Mouse (Mus musculus): ENCODE results near the gene Dctn2.
"Not testable (repeated sequence)": the region's sequence is repeated elsewhere in the genome, so short reads cannot be mapped to it uniquely, and the experiment has no call there.

Gene Dctn2

GRCm38 (mm10) chr10:127288800-127289572, 22.8 kb downstream of the Dctn2 start, which contains the start of gene Mbd6:
Gene Mbd6 (minus strand): TSS chr10:127289018.
- peak; percentile 89 for DNase-seq (ENCODE audit: low read depth, low spot score)

GRCm38 (mm10) chr10:127289573-127290191, 23.5 kb downstream of the Dctn2 start:
- DNase-seq (ENCODE audit: low read depth, low spot score), result peak; percentile 65

GRCm38 (mm10) chr10:127290307-127290929, 24.2 kb downstream of the Dctn2 start:
- DNase-seq (ENCODE audit: low read depth, low spot score), result peak; percentile 100

GRCm38 (mm10) chr10:127290930-127291880, 25.0 kb downstream of the Dctn2 start:
- DNase-seq (ENCODE audit: low read depth, low spot score), result no peak

GRCm38 (mm10) chr10:127291881-127292638, 25.9 kb downstream of the Dctn2 start:
- DNase-seq (ENCODE audit: low read depth, low spot score), result no peak

GRCm38 (mm10) chr10:127292987-127293538, 26.9 kb downstream of the Dctn2 start:
- DNase-seq (ENCODE audit: low read depth, low spot score), result no peak

GRCm38 (mm10) chr10:127293590-127294113, 27.5 kb downstream of the Dctn2 start:
- DNase-seq (ENCODE audit: low read depth, low spot score), result no peak

GRCm38 (mm10) chr10:127294895-127295510, 28.8 kb downstream of the Dctn2 start:
- DNase-seq (ENCODE audit: low read depth, low spot score), result no peak

- DNase-seq (ENCODE audit: low read depth, low spot score), result no peak
Measured at GRCm38 (mm10) chr10:127295986-127296794, 30.0 kb downstream of the Dctn2 start.

GRCm38 (mm10) chr10:127297015-127297871, 31.1 kb downstream of the Dctn2 start:
- DNase-seq (ENCODE audit: low read depth, low spot score), result no peak

- DNase-seq (ENCODE audit: low read depth, low spot score), result no peak
Measured at GRCm38 (mm10) chr10:127300361-127300760, 34.2 kb downstream of the Dctn2 start.

- no peak for DNase-seq (ENCODE audit: low read depth, low spot score)
Measured at GRCm38 (mm10) chr10:127303136-127303535, 37.0 kb downstream of the Dctn2 start.

GRCm38 (mm10) chr10:127309167-127309566, 43.0 kb downstream of the Dctn2 start:
- DNase-seq (ENCODE audit: low read depth, low spot score), result not testable (repeated sequence)

- peak; percentile 85 for DNase-seq (ENCODE audit: low read depth, low spot score)
Measured at GRCm38 (mm10) chr10:127310523-127311475, 44.6 kb downstream of the Dctn2 start.

- peak; percentile 98 for DNase-seq (ENCODE audit: low read depth, low spot score)
Measured at GRCm38 (mm10) chr10:127311476-127312355, 45.5 kb downstream of the Dctn2 start, which contains the start of gene Mars. Gene Mars (minus strand): TSS chr10:127311786.

GRCm38 (mm10) chr10:127312356-127312676, 46.1 kb downstream of the Dctn2 start:
- DNase-seq (ENCODE audit: low read depth, low spot score), result peak; percentile 98

Measured in ES-CJ7 (cell line).